Mouse (Mus musculus) midbrain, embryonic 15.5 days (tissue): Measurements from ENCODE around the gene Mospd3. TPM values are rescaled to one million over a fixed set of nuclear protein-coding genes. Genes with fewer than 3 reads are reported as not detected.

Experiments used
- ATAC-seq: fragments of 200-750 bp; cut with Nextera tagmentation; replicated peaks from 2 replicates; pipeline ENCODE4 v1.8.0; 2017; ENCODE audit warnings: moderate TSS enrichment
- H3K27ac ChIP-seq: fragments of 300-500 bp; sonication (generic); 2 replicates; pipeline ENCODE4 v1.5.1; 2015; ENCODE audit warnings: mild to moderate bottlenecking, inconsistent platforms
- H3K27me3 ChIP-seq: fragments of 300-500 bp; sonication (generic); replicated peaks from 2 replicates; pipeline ENCODE4 v1.6.1; 2015; ENCODE audit warnings: inconsistent platforms
- H3K36me3 ChIP-seq: fragments of 300-500 bp; sonication (generic); replicated peaks from 2 replicates; pipeline ENCODE4 v1.6.1; 2015; ENCODE audit warnings: inconsistent platforms
- H3K4me1 ChIP-seq: fragments of 300-500 bp; sonication (generic); 2 replicates; pipeline ENCODE4 v1.6.1; 2015; ENCODE audit warnings: inconsistent platforms
- H3K4me2 ChIP-seq: fragments of 300-500 bp; sonication (generic); 2 replicates; pipeline ENCODE4 v1.6.1; 2015; ENCODE audit warnings: inconsistent platforms, mild to moderate bottlenecking, moderate library complexity
- H3K4me3 ChIP-seq: fragments of 300-500 bp; sonication (generic); 2 replicates; pipeline ENCODE4 v1.5.1; 2015; ENCODE audit warnings: mild to moderate bottlenecking, inconsistent platforms
- H3K9ac ChIP-seq: fragments of 300-500 bp; sonication (generic); 2 replicates; pipeline ENCODE4 v1.6.1; 2015; ENCODE audit warnings: mild to moderate bottlenecking, inconsistent platforms
- H3K9me3 ChIP-seq: fragments of 300-500 bp; sonication (generic); 2 replicates; pipeline ENCODE4 v1.6.1; 2016; ENCODE audit warnings: inconsistent platforms
- WGBS: fragments of 180-500 bp; shearing (Covaris S2); methylation state at CpG from one replicate; pipeline ENCODE4 v1.1.7; 2015; ENCODE audit warnings: mixed read lengths; 5-methylcytosine and 5-hydroxymethylcytosine counted together
- polyA plus RNA-seq: library from polyadenylated mRNA; unstranded; fragments of >200 nt; fragmentation: Nextera tagmentation; extraction: Ambion mirVana; gene quantifications from 2 replicates; pipeline ENCODE4 v1.2.1, GENCODE M21; 2015

The Mospd3 gene
- polyA plus RNA-seq = 66.9 and 68.2 TPM in 2 replicates

DNA sequence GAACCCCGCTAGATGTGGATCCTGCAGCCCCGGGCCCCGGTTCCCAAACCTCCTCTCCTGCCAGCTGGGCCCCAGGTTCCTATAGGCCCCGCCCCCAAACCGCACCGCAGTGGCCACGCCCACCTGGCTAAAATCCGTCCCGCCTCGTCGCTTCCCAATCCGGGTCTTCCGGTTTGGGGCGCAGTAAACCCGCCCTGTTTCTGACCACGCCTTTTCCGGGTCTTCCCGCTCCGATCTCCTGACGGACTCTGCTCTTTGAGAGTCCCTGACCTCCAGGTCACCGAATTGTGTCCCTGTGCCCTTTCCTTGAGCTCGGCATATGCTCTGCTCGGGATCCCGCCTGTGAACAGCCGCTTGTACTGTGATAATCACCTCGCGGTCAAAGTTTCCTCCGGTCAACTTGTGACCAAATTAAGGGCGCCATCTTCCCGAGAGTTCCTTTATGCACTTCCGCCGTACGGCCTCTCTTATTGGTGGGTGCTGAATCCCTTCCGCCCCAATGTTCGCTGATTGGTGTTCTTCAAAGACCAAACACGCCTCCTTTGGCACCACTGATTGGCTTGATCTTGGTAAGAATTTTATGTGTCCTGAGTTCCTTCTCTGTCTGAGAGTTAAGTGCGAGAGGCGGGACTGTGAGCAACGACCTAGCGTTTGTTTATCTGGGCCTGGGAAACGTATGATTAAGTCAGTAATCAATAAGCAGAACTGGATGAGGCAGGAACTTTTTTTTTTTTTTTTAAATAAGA lies at the start of gene Mospd3:
Gene Mospd3, minus strand, starts transcription at position 440 of the 746 bp plus-strand sequence.
- H3K36me3 ChIP-seq = 0 out of 2 replicates have a peak, but pooled peaks cover 3% of the 10 kb centered on the region
- H3K27ac ChIP-seq = peak within 1 kb of the TSS; percentile 89
- no peaks in the 10 kb centered on the region for H3K27me3 ChIP-seq
- peak within 1 kb of the TSS; percentile 78 for H3K4me3 ChIP-seq
- peaks cover 33% of the 10 kb centered on the region for H3K4me1 ChIP-seq
- peak within 1 kb of the TSS; percentile 95 for H3K9ac ChIP-seq
- no peaks in the 10 kb centered on the region for H3K9me3 ChIP-seq
- WGBS = under 1% methylated on average over 41 of the region's 41 CpGs
- H3K4me2 ChIP-seq = peak within 1 kb of the TSS; percentile 95
- ATAC-seq = peak; percentile 95

DNA sequence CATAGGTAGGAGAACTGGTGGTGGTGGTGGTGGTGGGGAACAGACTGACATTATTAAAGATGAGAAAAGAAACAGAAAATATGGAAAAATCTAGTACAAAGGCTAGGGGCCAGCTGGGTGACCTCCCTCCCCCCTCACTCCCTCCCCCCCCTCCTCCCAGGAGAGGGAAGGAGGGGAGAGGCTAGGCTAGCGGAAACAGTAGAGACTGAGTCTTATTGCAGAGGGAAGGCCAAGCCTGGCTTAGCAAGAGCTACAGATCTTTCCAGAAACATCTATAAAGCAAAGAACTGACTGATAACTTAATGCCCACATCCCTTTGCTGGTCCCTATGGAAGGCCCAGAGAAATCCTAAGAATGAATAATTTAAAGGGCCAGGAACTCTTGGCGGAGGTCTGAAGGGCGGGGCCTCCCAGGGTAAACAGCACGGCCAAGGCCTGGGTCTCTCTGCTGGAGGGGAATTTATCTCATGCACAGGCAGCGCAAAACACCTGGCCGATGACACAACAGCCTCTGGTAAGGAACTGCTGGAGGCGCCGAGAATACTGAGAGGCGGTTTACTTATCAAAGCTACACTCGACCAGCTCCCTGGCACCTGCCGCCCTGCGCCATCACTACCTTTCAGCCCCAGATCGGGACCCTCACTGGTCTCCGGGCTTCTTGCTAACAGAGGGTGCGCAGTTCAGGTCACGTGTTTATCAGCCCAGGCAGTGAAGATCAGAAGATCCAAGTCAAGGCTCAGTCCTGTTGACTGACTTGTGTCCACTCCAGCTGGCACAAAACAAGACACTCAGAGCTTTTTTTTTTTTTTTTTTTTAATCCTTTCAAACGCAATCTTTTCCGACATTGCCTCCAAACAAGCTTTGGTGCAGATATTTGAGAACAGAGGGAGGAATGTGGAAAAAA lies 49.1 kb upstream of the Mospd3 start:
- no peak overlapping the region for H3K9ac ChIP-seq
- no peaks in the 10 kb centered on the region; the same call in 1 of the 2 replicates for H3K36me3 ChIP-seq
- H3K9me3 ChIP-seq = no peaks in the 10 kb centered on the region
- 0 out of 2 replicates have a peak overlapping the region, but pooled peaks have one; percentile 5 for H3K27ac ChIP-seq
- 13% methylated on average over 18 of the region's 18 CpGs for WGBS
- peaks cover 19% of the 10 kb centered on the region for H3K27me3 ChIP-seq
- peak overlapping the region; percentile 23 for H3K4me2 ChIP-seq
- peaks cover 27% of the 10 kb centered on the region for H3K4me1 ChIP-seq
- no peak overlapping the region for H3K4me3 ChIP-seq
- no peak for ATAC-seq

DNA sequence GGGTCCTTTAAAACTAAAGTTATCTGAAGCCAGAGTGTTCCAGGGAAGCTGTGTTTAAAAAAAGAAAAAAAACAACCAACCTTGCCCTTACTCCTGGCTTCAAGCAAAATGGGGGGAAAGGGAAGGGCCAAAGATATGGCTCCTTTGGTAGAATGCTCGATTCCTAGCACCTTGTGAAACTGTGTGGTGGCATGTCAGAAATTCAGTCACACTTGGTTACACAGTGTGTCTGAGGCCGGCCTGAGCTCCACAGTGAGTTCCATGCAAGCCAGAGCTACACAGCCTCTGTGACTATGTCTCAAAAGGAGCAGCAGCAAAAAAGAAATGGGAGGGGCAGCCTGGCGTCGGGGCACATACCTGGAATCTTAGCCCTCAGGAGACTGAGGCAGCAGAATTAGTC lies 48.4 kb upstream of the Mospd3 start:
- Histone ChIP-seq H3K27me3 (peaks cover 24% of the 10 kb centered on the region), H3K4me1 (peaks cover 28% of the 10 kb centered on the region), H3K4me3 (no peak overlapping the region), H3K4me2 (no peak overlapping the region), H3K27ac (0 out of 2 replicates have a peak overlapping the region, but pooled peaks have one; percentile 5), H3K9me3 (no peaks in the 10 kb centered on the region), H3K9ac (no peak overlapping the region), H3K36me3 (no peaks in the 10 kb centered on the region; the same call in 1 of the 2 replicates)
- 23% methylated on average over 4 of the region's 4 CpGs for whole genome bisulfite sequencing
- ATAC-seq = no peak

DNA sequence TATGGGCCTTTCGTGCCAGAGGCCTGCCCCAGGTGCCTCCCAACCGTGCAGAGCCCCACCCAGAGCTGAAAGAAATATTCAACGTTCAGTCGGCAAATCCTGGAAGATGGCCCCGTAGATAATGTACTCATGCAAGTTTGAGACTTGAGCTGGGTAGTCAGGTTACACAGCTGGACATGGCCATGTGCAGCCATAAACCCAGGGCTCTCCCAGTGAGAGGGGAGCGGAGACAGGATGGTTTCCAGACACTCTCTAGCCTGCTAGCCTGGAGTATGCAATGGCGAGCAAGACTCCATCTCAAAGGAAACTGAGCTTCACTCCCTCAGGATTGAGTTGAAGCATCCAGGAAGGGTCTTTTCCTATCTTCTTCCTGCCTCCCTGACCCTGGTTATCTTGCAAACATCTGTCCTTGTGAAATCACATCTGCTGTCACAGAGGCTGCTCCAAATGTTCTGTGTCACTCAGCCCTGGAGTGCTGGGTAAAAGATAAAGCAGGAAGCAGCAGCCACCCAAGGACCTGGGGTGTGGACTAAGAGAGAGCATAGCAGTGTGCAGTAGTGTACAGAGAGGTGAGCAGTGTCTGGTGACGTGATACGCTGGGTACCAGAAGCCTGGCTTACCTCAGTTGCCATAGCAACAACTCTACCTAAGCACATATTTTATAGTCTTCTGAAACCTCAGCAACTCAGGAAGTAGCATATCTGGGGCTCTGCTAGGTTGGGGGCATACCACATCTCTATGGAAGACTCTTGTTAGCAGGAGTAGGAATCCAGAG lies 47.2 kb upstream of the Mospd3 start:
- peaks cover 35% of the 10 kb centered on the region for H3K27me3 ChIP-seq
- 70% methylated on average over 9 of the region's 9 CpGs for WGBS
- no peaks in the 10 kb centered on the region for H3K9me3 ChIP-seq
- H3K36me3 ChIP-seq = no peaks in the 10 kb centered on the region; the same call in 1 of the 2 replicates
- H3K4me3 ChIP-seq = no peak overlapping the region
- H3K4me2 ChIP-seq = no peak overlapping the region
- H3K27ac ChIP-seq = 0 out of 2 replicates have a peak overlapping the region, but pooled peaks have one; percentile 17
- ATAC-seq = peak; percentile 74; the same call in 1 of the 2 replicates
- H3K4me1 ChIP-seq = peaks cover 28% of the 10 kb centered on the region
- no peak overlapping the region for H3K9ac ChIP-seq

DNA sequence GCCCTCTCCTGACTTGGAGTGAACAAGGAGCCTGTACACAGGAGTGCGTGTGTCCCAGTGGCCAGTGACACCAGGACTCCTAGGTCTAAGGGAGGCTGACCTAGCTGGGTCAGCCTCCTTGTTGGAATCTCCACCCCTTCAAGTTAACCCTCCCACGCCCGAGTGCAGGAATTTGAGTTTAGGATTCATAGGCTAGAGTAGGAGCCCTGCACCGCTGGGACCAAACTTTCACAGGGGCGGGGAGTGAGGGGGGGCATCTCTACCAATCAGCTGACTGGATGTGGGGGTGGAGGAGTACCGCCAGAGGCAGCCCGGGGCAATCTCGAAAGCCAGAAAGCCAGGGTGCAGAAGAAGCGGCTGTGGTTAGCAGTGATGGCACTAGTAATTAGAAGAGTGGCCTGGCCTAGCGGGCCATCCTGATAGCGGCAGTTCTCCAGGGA lies 44.8 kb upstream of the Mospd3 start, which contains the start of gene Irs3:
Gene Irs3, minus strand, starts transcription at position 63 of the 440 bp plus-strand sequence.
- 23% methylated on average over 11 of the region's 11 CpGs for WGBS
- H3K27ac ChIP-seq = no peak within 1 kb of the TSS
- H3K9ac ChIP-seq = no peak within 1 kb of the TSS
- H3K36me3 ChIP-seq = peaks cover 7% of the 10 kb centered on the region; the same call in 1 of the 2 replicates
- peaks cover 25% of the 10 kb centered on the region for H3K4me1 ChIP-seq
- peak within 1 kb of the TSS; percentile 37 for H3K4me2 ChIP-seq
- ATAC-seq = no peak
- H3K9me3 ChIP-seq = no peaks in the 10 kb centered on the region
- H3K27me3 ChIP-seq = peaks cover 35% of the 10 kb centered on the region
- H3K4me3 ChIP-seq = peak within 1 kb of the TSS; percentile 19

DNA sequence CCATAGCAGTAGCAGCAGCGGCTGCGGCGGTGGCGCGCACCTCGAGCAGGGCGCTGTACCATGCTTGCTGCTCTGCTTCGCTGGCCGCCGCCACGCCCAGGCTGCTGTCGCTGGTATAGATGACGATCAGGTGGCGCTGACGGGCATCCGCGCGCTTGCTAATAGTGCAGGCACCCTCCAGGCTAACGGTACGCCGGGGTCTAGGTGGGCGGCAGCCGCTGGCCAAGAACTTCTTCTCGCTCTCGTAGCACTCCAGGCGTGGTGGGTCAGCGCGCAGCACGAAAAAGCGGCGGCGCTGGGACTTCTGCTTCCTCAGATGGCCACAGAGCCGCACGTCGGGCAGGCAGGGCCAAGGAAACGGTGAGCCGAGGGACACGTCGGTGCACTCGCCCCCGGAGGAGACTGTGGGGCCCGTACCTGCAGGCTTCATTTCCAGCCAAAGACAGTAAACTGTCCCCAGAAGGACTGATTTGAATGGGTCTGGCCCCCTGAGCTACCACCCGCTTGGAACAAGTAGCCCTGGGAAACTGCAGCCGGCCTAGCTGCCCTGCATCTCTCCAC lies 44.3 kb upstream of the Mospd3 start:
- no peak overlapping the region for H3K27ac ChIP-seq
- peaks cover 35% of the 10 kb centered on the region for H3K27me3 ChIP-seq
- ATAC-seq = no peak
- H3K36me3 ChIP-seq = peaks cover 12% of the 10 kb centered on the region; the same call in 1 of the 2 replicates
- H3K4me2 ChIP-seq = peak overlapping the region; percentile 37
- no peak overlapping the region for H3K9ac ChIP-seq
- peak overlapping the region; percentile 19 for H3K4me3 ChIP-seq
- WGBS = 3% methylated on average over 44 of the region's 44 CpGs
- H3K4me1 ChIP-seq = peaks cover 22% of the 10 kb centered on the region
- H3K9me3 ChIP-seq = no peaks in the 10 kb centered on the region

DNA sequence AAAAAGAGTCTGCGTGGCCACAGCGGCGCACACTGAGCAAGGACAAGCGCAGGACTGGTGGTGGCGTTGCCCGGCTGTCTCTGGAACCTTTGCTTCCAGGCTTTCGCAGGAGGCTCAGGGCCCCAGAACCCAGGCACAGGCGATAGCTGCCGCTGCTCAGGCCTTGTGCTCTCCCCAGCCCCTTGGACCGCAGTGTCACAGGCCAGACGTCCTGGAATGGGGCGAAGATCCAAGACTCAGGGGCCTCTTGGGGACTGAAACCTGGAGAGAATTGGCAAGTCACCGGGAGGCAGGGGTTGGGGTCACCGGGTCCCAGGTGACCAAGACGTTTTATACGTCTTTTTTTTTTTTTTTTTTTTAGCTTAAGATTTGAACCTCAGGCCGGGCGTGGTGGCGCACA lies 43.6 kb upstream of the Mospd3 start:
- WGBS = 43% methylated on average over 19 of the region's 19 CpGs
- ATAC-seq = no peak
- Histone ChIP-seq H3K36me3 (peaks cover 19% of the 10 kb centered on the region; the same call in 1 of the 2 replicates), H3K4me2 (no peak overlapping the region), H3K4me1 (peaks cover 15% of the 10 kb centered on the region), H3K9ac (no peak overlapping the region; the same call in 1 of the 2 replicates), H3K9me3 (no peaks in the 10 kb centered on the region), H3K27ac (no peak overlapping the region), H3K27me3 (peaks cover 35% of the 10 kb centered on the region), H3K4me3 (no peak overlapping the region)

DNA sequence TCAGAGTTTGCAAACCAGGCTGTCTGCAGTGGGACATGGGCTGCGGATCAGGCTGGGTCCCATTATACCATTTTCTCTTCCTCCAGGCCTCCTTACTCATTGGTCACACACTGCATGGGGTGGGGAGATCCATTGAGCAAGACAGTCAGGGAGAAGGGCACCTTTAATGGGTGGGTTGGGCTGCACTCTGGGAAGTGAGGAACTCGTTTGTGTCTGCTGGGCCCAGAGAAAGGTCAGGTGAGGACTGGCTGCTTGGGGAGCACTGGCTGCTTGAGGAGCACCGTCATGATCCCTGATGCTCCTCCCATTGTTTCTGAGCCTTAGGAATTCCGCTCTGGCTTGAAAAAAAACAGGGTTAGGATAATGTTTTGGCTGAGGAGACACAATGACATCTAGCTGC lies 42.0 kb upstream of the Mospd3 start:
- peaks cover 29% of the 10 kb centered on the region; the same call in 1 of the 2 replicates for H3K36me3 ChIP-seq
- no peak overlapping the region for H3K9ac ChIP-seq
- 54% methylated on average over 4 of the region's 4 CpGs for WGBS
- ATAC-seq = no peak
- no peak overlapping the region for H3K4me3 ChIP-seq
- H3K27ac ChIP-seq = no peak overlapping the region
- H3K4me2 ChIP-seq = no peak overlapping the region
- no peaks in the 10 kb centered on the region for H3K9me3 ChIP-seq
- peaks cover 35% of the 10 kb centered on the region for H3K27me3 ChIP-seq
- peaks cover 5% of the 10 kb centered on the region; the same call in 1 of the 2 replicates for H3K4me1 ChIP-seq

DNA sequence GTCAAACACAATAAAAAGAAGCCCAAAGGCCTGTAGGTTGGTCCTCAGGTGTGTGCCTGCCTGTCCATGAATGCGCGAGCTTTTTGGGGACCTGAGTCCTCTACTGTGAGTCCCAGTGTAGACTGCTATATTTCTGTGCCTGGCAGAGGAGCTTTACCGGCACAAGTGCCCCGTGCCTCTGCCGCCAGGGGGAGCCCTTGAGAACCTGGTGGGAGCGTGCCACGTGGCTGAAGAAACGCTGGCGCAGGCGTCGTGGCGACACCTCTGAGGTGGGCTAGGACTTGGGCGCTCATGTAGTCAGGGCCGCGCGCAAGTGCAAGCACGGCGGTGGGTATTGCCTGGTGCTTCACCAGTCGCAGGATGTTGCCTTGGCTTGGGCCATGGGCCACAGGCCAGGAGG lies 40.2 kb upstream of the Mospd3 start, which contains the start of gene Sap25:
Gene Sap25, plus strand, starts transcription at position 281 of the 400 bp plus-strand sequence.
- Histone ChIP-seq H3K4me3 (no peak within 1 kb of the TSS), H3K4me1 (peaks cover 5% of the 10 kb centered on the region; the same call in 1 of the 2 replicates), H3K27ac (no peak within 1 kb of the TSS), H3K9me3 (no peaks in the 10 kb centered on the region), H3K9ac (no peak within 1 kb of the TSS), H3K27me3 (peaks cover 28% of the 10 kb centered on the region), H3K36me3 (peaks cover 40% of the 10 kb centered on the region; the same call in 1 of the 2 replicates), H3K4me2 (no peak within 1 kb of the TSS)
- no peak for ATAC-seq
- 88% methylated on average over 19 of the region's 19 CpGs for WGBS

DNA sequence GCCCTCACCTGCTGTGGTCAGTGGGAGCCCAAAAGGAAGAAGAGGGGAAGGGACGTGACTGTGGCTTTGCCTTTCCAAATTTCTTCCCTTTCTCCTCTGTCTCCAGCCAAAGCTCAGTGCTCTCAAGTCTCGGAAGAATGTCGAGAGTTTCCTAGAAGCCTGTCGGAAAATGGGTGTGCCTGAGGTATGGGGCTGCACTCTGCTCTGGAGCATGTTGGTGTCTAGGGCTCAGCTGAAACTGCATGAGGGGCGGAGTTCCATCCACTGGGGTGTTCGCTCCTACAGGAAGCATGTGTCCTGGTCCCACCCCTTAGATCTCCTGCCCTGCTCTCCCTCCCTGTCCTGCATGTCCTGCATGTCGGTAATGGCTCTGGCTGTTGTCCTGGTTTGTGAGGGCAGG lies 38.6 kb upstream of the Mospd3 start:
- ATAC-seq = no peak
- 82% methylated on average over 7 of the region's 7 CpGs for WGBS
- Histone ChIP-seq H3K27me3 (peaks cover 13% of the 10 kb centered on the region), H3K4me3 (no peak overlapping the region), H3K9ac (no peak overlapping the region), H3K4me1 (no peaks in the 10 kb centered on the region), H3K9me3 (no peaks in the 10 kb centered on the region), H3K36me3 (peaks cover 49% of the 10 kb centered on the region; the same call in 1 of the 2 replicates), H3K27ac (no peak overlapping the region), H3K4me2 (no peak overlapping the region)
